Mouse (Mus musculus) megakaryocyte, embryonic 14.5 days (primary cell): ENCODE data around the gene Map3k20. TPM values are rescaled to one million over a fixed set of nuclear protein-coding genes. Genes with fewer than 3 reads are reported as not detected.

ENCODE experiments used
- H3K27me3 ChIP-seq: replicated peaks from 2 replicates; pipeline ENCODE3; 2012; ENCODE audit warnings: inconsistent platforms
- H3K36me3 ChIP-seq: replicated peaks from 2 replicates; pipeline ENCODE3; 2012; ENCODE audit warnings: low read length, inconsistent platforms, mixed read lengths
- H3K4me1 ChIP-seq: 2 replicates; pipeline ENCODE4 v1.6.1; 2012; ENCODE audit warnings: inconsistent platforms
- H3K4me3 ChIP-seq: replicated peaks from 2 replicates; pipeline ENCODE3; 2012; ENCODE audit warnings: moderate library complexity, mild to moderate bottlenecking, inconsistent platforms
- H3K9me3 ChIP-seq: 2 replicates; pipeline ENCODE4 v1.6.1; 2012; ENCODE audit warnings: inconsistent platforms
- FLI1 ChIP-seq: IDR thresholded peaks from 2 replicates; pipeline ENCODE4 v1.6.1; 2012; ENCODE audit warnings: low read length, inconsistent platforms, mixed read lengths
- GATA1 ChIP-seq: IDR thresholded peaks from 3 replicates; pipeline ENCODE4 v1.6.1; 2012; ENCODE audit warnings: mixed read lengths, low read length, inconsistent platforms, borderline replicate concordance
- polyA plus RNA-seq: library from polyadenylated mRNA; stranded (reverse); fragments of >175 nt; gene quantifications from 2 replicates; pipeline ENCODE4 v1.2.3, GENCODE M21; 2012; ENCODE audit warnings: low replicate concordance; ENCODE audit not compliant: insufficient read depth

Map3k20 gene
- polyA plus RNA-seq, 1 experiment, result 2.8 TPM

DNA sequence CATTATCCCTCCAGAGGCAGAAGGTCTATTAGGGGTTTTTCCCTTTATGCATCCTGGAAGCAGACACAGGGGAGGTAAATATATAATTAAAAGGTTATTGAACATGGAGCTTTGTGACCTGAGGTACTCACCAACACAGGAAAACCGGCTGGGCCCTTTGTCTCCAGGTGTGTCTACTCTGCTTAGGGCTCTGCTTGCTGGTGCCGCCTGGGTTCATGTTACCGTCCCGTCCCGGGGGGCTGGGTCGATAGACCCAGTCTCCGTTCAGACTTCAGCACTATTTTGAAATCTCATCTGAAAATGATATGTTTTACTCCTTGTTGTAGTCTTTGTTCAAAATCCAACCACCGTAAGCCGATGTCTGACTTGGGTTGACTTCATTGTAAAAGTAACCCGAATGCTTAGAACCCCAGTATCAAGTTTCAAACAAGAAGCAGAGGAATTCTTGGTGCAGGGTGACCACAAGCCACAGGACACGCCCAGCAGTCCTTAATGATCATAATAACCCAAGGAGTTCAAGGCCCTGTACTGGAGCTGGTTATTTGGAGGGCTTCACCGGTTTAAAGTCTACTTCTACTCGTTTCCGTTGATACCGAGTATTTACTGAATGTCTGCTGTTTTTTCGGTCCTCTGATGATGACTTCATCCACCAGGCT is 186.1 kb downstream of the Map3k20 start:
- Histone ChIP-seq H3K27me3 (no peaks in the 10 kb centered on the region), H3K4me3 (no peak overlapping the region), H3K36me3 (peaks cover 4% of the 10 kb centered on the region), H3K4me1 (peaks cover 64% of the 10 kb centered on the region), H3K9me3 (peaks cover 6% of the 10 kb centered on the region; the same call in 1 of the 2 replicates)
- TF ChIP-seq GATA1 (no peak), FLI1 (no peak)

DNA sequence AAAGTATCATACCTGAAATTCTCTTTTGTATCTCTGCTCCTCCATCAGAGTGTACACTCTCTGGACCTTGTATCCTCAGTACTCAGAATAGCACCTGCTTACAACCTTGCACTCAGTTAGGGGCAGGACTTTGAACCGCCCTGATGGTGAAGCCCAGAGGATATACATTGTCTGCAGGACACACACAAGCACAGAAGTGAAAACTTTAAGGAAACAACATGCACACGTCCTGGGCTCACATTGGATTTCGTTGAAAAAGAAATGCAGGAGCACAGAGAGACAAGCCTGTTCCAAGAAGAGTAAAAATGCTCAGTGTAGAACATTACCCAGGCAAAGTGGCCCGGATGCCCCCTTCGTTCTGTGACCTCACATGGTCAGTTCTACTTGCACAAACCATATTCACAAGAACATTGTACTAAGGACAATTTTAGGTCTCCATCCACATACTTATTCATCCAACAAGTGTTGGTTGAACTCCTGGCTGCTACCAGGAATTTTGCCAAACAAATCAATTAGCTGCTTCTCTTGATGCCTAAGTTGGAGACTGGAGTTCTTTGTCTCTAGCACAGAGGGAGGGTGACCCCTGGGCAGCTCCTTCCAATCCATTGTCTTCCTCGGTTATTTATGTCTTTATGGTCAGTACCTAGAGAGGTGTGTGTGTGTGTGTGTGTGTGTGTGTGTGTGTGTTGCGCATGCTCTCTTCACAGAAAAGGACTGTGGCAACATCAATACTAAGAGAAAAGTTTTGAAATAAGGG is 189.3 kb downstream of the Map3k20 start:
- peaks cover 1% of the 10 kb centered on the region; the same call in 1 of the 2 replicates for H3K9me3 ChIP-seq
- H3K4me1 ChIP-seq, result peaks cover 80% of the 10 kb centered on the region
- TF ChIP-seq GATA1 (no peak), FLI1 (no peak)
- H3K4me3 ChIP-seq, result peak overlapping the region; percentile 6
- peaks cover 13% of the 10 kb centered on the region for H3K36me3 ChIP-seq
- H3K27me3 ChIP-seq, result no peaks in the 10 kb centered on the region

DNA sequence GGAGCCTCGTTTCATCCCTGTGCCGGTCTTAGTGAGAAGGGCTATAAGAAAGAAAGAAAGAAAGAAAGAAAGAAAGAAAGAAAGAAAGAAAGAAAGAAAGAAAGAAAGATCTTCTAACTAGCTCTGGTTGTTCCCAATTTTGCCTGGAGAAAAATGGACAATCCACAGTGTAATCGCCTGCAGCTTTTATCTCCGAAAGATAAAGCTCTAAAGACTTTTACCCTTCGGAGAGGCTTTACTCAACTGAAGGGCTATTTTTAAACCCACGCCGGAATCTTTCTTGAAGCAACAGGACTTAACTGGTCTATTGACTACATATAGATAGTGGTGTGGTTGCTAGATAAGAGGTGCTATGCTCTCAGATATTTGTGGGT is 190.0 kb downstream of the Map3k20 start:
- Histone ChIP-seq H3K9me3 (no peaks in the 10 kb centered on the region), H3K4me1 (peaks cover 82% of the 10 kb centered on the region), H3K4me3 (peak overlapping the region; percentile 99), H3K36me3 (peaks cover 20% of the 10 kb centered on the region), H3K27me3 (no peaks in the 10 kb centered on the region)
- TF ChIP-seq FLI1 (no peak), GATA1 (no peak)

DNA sequence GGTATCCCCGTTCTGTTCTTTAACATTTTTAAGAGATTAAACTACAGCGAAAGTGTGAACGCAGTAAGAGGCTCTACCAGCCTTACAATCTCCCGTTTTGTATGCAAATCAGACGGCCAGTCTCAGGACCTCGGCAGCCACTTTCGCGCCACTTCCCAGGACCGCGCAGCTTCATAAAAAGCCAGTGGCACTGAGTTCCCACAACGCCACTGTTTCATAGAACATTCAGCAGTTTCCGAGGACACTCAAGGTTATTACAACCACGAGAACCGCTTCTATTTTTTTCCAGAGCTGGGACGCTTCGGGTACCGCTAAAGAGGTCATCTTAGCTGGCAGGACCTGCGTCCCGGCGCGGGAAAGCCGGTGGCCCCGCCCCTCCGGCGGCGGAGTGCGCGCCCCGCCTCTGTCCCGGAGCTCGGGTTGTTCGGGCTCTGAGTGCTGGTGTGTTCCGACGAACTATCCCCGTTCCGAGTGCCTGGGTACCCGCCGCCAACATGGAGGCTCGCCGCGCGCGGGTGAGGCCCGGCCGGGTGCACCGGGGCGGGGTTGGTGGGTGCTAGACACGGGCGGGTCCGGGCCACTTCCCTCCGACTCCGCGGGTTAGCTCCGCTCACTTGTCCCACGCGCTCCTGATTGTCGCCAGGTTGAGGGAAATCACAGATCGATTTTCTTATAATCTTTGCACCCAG is 190.5 kb downstream of the Map3k20 start, which contains the start of gene Cdca7:
TSS of gene Cdca7 (plus strand) at position 363 of the 689 bp plus-strand sequence.
- Histone ChIP-seq H3K4me1 (peaks cover 79% of the 10 kb centered on the region), H3K36me3 (peaks cover 26% of the 10 kb centered on the region)
- no peak for TF ChIP-seq GATA1
- no peak for TF ChIP-seq FLI1

DNA sequence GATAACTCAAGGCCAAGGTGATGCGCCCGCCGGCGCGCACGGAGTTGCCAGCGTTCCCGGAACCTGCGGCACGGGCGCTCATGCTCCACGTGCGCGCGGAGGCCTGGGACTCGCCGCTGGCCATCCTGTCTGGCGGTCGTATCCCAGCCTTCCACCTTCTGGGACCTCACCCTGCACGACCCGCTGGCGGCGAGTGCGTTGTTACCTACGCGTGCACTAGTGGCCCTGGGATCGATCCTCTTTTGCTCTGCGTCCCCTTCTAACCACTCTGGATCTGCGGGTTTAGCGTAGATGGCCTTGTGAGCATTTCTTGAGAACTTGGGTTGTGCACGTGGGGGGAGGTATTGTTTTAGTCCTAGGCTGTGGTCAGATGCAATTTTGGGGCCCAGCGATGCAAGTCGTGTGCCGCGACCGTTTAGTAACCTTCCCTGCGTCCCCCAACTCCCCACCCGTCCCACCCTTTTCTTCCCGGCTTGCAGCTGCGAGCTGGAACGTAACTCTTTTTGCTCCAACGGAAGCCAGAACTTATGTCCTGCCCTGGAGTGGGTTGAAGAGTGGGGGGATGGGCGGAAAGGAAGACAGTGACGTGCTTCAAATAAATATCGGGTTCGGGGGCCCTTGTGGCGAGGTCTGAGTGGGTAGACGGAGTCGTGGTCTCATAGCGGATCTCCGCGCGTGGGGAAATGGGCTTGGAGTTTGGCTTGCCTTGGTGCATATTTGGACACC is 191.2 kb downstream of the Map3k20 start:
- Histone ChIP-seq H3K4me3 (peak overlapping the region; percentile 99), H3K36me3 (peaks cover 33% of the 10 kb centered on the region), H3K4me1 (peaks cover 73% of the 10 kb centered on the region), H3K9me3 (no peaks in the 10 kb centered on the region), H3K27me3 (no peaks in the 10 kb centered on the region)
- TF ChIP-seq GATA1, result no peak
- TF ChIP-seq FLI1, result no peak

More for the DNA sequence above, 190.5 kb downstream of the Map3k20 start, which contains the start of gene Cdca7:
- no peaks in the 10 kb centered on the region for H3K9me3 ChIP-seq
- peak within 1 kb of the TSS; percentile 99 for H3K4me3 ChIP-seq
- H3K27me3 ChIP-seq, result no peaks in the 10 kb centered on the region

DNA sequence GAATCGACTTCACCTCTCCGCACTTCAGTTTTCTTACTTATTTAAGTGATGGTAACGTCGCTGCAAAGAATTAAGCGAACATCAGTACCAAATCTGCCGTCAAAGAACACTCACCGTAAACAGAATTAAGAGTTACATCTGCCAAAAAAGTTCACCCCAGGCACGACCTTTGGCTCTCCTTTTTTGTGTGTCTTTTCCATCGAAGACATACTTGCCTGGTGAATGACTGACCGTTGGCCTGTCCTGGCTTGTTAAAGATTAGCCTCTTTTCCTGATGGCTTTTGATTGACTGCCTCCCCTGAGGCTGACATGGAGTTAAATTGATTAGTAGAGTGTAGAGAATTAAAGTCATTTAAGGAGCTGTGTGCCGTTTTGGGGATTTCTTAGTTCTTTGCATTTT is 191.8 kb downstream of the Map3k20 start:
- peaks cover 69% of the 10 kb centered on the region for H3K4me1 ChIP-seq
- H3K36me3 ChIP-seq, result peaks cover 39% of the 10 kb centered on the region
- peak overlapping the region; percentile 99 for H3K4me3 ChIP-seq
- TF ChIP-seq FLI1 (no peak), GATA1 (no peak)
- no peaks in the 10 kb centered on the region for H3K9me3 ChIP-seq
- no peaks in the 10 kb centered on the region for H3K27me3 ChIP-seq

DNA sequence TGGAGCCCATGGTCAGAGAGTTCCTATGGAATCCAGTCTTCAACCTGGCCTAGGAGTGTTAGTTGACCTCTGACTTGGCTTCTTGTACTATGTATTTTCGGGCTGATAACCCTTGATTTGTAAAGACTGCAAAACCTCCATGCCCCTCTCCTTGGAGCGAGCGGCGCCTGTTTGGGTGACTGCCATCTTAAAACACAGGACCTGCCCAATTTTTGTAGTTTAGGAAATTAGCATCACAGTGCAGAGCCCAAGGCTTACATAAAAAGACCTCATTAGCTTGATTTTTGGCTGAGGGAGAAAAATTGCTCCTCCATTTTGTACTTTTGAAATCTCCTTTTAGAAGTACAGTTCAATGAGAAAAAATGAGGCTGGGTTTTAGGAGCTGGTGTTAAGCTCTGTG is 192.7 kb downstream of the Map3k20 start:
- H3K9me3 ChIP-seq, result no peaks in the 10 kb centered on the region
- H3K4me3 ChIP-seq, result no peak overlapping the region
- H3K36me3 ChIP-seq, result peaks cover 48% of the 10 kb centered on the region
- no peak for TF ChIP-seq GATA1
- no peak for TF ChIP-seq FLI1
- peaks cover 60% of the 10 kb centered on the region for H3K4me1 ChIP-seq
- H3K27me3 ChIP-seq, result no peaks in the 10 kb centered on the region

DNA sequence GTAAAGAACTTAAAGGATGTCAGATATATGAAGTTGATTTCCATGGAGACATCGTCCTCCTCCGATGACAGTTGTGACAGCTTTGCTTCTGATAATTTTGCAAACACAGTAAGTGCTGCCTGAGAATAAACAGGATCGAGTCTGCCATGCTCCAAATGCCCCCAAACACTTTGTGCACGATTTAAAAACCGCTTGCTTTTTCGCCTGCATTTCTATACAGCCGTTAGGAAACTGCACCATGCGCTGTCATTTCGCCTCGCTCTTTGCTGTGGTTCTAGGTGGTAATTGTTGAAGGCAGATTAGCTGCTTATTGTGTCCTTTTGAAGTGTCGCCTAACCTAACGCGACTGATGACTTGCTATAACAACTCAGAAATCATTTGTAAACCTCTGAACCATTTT is 193.5 kb downstream of the Map3k20 start:
- H3K36me3 ChIP-seq, result peaks cover 56% of the 10 kb centered on the region
- H3K9me3 ChIP-seq, result no peaks in the 10 kb centered on the region
- H3K4me3 ChIP-seq, result no peak overlapping the region
- H3K27me3 ChIP-seq, result no peaks in the 10 kb centered on the region
- TF ChIP-seq GATA1 (no peak), FLI1 (no peak)
- H3K4me1 ChIP-seq, result peaks cover 52% of the 10 kb centered on the region

DNA sequence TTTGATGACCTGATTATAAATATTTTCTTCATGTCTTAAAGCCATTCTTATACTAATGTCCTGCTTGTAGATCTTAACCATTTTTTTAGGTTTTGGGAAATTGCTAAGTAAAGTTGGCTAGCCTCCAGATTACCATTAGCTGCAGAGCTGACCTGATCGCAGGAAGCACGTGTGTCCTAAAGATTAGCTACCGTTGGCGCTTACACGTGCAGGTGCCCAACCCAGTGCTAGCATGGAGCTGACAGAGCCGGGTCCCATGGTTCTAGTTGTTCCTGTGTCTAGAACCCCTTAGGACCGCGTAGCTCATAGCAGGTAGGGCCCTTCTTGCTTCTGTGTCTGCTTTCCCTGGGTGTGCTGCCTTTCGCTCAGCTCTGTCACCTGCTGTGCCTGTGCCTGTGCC is 194.4 kb downstream of the Map3k20 start:
- peaks cover 43% of the 10 kb centered on the region for H3K4me1 ChIP-seq
- TF ChIP-seq GATA1, result no peak
- TF ChIP-seq FLI1, result no peak
- H3K36me3 ChIP-seq, result peaks cover 64% of the 10 kb centered on the region
- no peaks in the 10 kb centered on the region for H3K9me3 ChIP-seq
- no peak overlapping the region for H3K4me3 ChIP-seq
- no peaks in the 10 kb centered on the region for H3K27me3 ChIP-seq
